Mouse (Mus musculus) right cerebral cortex, adult 2 months (tissue): ENCODE results near the gene Pias1.

ENCODE experiments used
- DNase-seq, 2 experiments: peaks; one replicate each; pipeline ENCODE4 v3.0.0; 2021 to 2022; ENCODE audit warnings: low spot score in 2 of 2

Pias1 gene

GRCm38 (mm10) chr9:62987824-62988223 lies at the start of gene Pias1:
Gene Pias1 (minus strand): TSS chr9:62987924.
- DNase-seq, result no peak

DNA sequence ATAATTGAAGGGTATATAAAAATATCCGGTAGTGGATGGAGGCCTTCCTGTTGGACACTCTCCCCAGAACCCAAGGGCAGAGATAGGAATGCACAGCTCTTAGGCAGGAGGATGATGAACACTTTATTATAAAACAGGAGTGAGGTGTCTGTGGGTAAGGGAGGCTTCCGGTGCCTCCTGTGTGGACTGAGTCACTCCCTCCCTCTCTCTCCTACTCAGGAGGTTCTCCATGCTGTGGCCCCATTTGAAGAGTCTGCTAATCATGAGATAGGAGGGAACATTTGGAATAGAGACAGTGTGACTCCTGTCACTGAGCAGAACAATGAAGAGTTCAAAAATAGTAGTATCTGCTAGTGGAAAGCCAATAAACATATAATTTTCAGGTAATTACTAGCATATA lies 47.7 kb upstream of the Pias1 start:
- no peak for DNase-seq

DNA sequence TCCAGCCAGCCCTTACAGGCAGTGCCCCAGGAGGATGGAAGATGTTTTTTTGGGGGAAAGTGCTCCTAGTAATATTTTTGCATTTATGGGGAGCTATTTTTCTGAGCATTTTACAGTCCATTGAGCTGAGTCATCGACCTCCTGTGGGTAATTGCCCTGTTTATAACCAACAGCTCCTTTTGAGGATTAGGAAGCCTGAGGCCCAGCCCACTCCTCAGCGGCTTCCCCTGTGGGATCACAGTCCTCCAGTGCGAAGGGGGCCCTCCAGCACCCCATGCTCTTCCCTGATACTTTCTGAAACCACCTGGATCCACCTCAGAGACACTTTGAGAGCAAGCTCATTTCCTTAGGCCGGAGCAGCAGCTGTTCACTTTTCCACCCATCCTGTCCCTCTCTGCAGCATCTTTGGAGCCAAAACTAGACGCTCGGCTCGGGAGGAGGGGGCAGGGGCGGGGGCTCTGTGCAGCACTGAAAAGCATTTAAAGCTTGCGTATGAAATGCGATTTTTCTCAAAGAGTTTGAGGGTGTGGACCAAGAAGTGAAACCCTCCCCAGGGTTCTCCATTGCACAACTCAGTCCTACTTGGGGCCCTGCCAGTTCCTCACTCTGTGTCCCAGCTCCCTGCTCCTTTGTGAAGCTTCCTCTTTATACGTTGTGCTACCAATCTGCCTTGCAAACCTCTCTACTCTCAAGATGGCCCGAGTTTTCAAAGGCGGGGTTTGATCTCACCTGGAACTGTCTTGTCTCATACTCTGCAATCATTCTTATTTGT lies 43.5 kb upstream of the Pias1 start:
- DNase-seq, result peak; percentile 13 to 29

GRCm38 (mm10) chr9:63022486-63022885 lies 34.8 kb upstream of the Pias1 start:
- DNase-seq, result no peak

DNA sequence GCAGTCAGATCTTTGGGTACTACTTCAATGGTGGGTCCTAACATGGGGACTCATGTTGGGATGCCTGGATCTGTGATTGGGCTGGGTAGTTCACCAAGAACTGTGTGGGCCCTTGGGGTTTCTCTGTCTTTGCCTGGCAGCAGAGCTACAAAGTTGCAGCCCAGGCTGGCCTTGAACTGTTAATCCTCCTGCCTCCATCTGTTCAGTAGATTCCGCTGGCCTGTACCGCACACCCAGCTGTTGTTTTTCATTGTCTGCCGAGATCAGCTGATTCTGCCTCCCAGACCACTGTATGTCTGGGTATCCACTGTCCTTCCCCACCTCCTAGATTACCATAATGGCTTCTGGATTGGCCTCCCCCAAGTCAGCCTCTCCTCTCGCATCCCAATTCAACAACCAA lies 19.6 kb upstream of the Pias1 start:
- no peak for DNase-seq

DNA sequence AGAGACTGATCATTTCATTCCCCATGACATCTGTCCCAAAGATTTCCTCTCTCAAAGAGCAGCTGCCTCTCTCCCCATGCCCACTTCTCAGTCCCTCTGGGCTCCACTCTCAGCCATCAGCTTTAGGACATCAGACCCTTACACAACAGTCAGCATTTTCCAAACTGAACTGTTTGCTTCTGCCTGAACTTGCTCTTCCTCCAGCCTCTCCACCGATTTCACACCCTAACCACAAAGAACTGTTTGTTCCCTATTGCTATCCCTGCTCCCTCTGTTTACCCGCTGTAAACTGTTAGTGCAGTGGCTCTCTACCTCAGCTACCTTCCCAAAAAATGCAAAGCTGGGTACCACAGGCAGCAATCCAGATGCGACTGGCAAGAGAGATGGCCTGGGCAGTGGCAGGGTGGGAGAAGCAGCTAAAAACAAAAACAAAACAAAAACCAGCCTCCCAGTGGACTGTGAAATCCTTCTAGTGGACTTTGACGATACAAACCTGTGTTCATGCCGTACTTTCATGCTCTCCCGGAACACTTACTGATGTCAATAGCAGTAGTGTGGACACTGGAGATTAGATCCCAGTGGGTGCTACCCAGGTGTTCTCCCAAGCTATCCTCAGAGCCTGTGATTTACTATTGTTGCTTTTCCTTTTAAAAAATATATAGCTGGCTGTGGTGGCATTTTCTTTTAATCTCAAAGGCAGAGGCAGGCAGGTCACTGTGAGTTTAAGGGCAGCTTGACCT lies 18.5 kb upstream of the Pias1 start:
- DNase-seq, result no peak

GRCm38 (mm10) chr9:62998561-62998960 lies 10.8 kb upstream of the Pias1 start:
- DNase-seq, result no peak

GRCm38 (mm10) chr9:62997626-62998025 lies 9.9 kb upstream of the Pias1 start:
- no peak for DNase-seq

- DNase-seq, result no peak
Measured at GRCm38 (mm10) chr9:62995186-62995585, 7.5 kb upstream of the Pias1 start.

GRCm38 (mm10) chr9:62990134-62990533 lies 2.4 kb upstream of the Pias1 start:
- DNase-seq, result no peak

GRCm38 (mm10) chr9:62980777-62981202 lies 6.9 kb downstream of the Pias1 start:
- peak; percentile 96 to 97 for DNase-seq

DNA sequence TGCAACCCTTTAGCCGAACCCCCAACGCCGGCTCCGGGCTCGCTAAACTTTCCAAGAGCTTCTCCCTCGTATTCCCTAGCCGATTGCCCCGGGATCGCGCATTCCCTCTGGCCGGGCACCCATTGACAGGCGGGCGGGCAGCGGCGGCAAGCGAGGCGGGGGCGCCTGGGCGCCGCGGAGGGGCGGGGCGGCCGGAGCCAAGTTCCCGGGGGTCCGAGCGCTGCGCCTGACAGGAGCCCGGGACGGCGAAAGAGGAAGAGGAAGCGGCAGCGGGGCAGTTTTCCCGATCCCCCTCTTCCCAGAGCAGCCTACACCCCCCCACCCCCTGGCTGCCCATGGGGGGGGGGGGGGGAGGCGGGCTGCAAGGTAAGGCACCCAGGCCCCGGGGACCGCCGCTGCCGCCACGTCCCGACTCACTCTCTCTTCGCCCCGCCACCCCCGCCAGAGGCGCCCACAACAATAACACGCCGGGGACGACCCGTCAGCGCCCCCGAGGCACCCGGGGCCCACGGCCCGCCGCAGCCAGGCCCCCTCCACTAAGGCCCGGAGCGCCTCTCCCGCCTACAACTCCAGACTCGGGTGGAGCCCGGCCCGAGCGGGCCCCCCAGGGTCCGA lies 7.5 kb downstream of the Pias1 start:
- DNase-seq, result peak; percentile 17 to 28

DNA sequence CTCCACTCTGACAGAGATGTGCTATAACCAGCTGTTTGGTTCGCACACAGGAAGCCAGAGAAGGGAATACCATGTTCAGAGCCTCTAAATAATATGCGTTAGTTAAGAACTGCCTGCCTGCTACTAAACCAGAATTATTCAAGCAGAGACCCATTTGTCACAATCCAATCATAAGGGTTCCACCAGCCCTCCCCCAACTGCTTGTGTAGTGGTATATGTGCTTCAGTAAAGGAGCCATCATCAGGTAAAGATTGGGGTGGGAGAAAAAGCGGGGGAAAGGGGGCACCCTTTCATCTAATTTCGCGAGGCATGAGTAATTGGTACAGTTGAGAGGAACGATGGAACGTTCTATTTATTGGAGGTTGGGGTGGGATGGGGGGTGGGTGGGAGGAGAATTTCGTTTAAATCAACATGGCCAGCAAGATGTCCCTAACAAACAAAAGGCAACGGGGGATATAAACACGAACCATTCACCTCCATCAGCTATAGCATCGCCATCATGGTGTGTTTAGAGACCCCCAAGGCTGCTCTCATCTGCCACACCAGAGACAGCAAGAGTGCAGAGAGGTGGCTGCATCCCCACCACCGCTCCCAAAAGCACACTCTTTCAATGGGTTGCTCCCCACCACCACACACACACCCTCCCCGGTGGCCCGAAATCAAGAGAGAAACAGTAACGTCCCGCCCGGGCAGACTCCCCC lies 8.1 kb downstream of the Pias1 start:
- peak; percentile 14 to 30 for DNase-seq

DNA sequence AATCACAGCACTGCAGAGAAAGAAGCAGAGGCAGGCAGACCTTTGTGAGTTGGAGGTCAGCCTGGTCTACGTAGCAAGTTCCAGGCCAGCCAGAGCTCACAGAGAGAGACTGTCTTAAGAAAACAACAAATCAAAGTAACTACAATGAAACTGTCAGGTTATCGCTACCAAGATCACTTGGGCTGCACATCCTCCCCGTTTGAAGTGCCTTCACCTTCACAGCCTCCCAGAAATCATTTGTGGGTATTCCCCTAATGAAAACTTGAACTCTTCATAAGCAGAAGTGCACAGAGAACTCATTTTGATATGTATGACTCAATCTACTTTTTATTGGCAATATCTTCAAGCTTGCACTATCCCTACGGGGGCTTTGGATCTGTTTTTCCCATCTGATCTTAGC lies 10.6 kb downstream of the Pias1 start:
- DNase-seq, result no peak

DNA sequence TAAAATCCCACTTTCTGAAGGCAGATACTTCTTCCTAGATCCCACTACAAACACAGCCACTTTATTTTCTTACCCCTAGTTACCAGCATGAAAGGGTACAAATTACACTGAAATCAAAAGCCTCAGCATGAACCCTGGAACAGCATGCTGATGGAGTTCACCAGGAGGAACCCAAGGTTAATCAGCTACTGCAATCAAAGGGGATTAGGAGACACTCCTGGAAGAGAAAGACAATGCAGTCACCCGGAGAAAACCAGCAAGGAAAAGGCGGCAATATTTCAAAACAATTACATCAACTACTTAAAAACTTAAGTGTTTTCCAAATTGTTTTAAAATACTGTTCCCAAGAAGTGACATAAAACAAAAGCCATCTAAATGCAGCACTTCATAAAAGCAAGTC lies 11.9 kb downstream of the Pias1 start:
- no peak for DNase-seq

- DNase-seq, result peak in 1 of 2 experiments; percentile 33
Measured at GRCm38 (mm10) chr9:62974439-62974838, 13.3 kb downstream of the Pias1 start.

DNA sequence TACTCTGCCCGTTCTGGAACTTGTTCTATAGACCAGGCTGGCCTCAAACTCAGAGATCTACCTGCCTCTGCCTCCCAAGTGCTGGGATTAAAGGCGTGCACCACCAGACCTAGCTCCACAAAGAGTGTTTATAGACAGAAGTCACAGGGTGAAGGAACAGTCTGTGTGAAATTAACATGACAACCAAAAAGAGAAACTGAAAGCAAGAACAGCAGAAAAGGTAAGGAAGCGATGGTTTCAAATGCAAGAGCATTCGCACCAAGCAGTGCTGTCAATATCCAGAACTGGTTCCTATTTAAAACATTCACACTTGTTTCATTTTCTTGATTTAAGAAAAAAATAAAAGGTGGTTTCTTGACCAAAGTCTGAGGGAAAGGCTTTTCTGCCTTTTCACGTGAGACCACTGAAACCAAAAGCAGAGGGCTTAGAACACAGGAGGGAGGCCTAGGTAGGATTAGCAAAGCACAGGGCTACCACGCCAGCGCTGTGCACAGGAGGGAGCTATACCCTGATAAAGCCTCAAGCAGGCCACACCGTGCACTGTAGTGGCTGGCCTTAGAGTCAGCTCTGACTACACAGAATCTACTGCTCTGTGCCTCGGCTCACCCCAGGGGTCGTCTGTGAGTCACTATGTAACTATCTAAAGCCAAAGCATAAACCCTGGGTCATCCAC lies 15.5 kb downstream of the Pias1 start:
- DNase-seq, result no peak

GRCm38 (mm10) chr9:62970345-62970744 lies 17.4 kb downstream of the Pias1 start:
- DNase-seq, result no peak

DNA sequence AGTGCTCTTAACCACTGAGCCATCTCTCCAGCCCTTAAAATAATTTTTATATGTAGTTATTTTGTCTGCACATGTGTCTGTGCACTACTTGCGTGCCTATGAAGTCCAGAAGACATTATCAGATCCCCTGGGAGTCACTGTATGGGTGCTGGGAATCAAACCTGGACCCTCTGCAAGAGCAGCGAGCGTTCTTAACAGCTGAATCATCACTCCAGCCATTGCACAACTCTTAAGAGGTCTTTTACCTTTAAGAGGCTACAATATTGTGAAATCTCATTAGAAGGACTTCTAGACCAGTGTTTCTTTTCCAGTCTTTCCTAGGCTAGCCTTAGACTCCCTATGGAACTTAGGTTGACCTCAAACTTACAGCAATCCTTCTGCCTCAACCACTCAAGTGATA lies 21.7 kb downstream of the Pias1 start:
- no peak for DNase-seq

GRCm38 (mm10) chr9:62952713-62953112 lies 35.0 kb downstream of the Pias1 start:
- no peak for DNase-seq

DNA sequence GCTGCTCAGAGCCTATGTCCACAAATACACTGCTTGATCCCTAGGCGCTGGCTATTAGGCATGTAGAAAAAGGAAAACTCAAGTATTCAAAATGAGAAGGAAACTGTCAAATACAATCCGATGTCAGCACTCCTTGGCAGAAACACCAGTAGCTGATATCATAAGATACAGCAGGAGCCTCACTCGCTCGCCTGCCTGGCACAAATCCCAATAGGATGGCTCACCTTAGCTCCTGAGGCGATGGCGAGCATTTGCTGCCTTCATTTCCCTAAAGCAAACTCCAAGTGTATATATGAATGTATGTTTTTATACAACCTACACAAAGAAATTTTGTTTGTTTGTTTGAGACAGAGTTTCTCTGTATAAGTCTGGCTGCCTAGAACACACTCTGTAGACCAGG lies 42.4 kb downstream of the Pias1 start:
- no peak for DNase-seq

DNA sequence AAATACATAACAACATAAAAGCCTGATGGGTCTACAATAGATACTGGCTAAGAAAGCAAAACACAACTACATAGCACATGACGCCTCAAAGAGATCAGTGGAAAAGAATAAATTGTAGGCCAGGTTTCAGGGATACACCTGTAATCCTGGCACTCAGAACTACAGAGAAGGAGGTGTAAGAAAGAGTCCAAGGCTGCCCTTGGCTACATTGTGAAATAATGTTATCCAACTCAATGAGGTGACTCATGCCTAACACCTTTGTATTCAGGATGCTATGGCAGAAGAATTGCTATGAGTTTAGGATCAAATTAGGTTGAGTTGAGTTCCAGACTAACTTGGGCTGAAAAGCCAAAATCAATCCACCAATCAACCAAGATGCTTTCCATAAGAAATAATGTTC lies 43.7 kb downstream of the Pias1 start:
- no peak for DNase-seq
